Mouse (Mus musculus) heart, adult 18-20 months (tissue): ENCODE measurements around the gene Fxyd6. TPM values are rescaled to one million over a fixed set of nuclear protein-coding genes. Genes with fewer than 3 reads are reported as not detected.

Experiments used
- DNase-seq, 2 experiments: peaks; one replicate each; pipeline ENCODE4 v3.0.0; 2021 to 2022; ENCODE audit warnings: mixed read lengths in 1 of 2
- total RNA-seq, 2 experiments: library from RNA; stranded (reverse); gene quantifications; 2 replicates each; pipeline ENCODE4 v1.2.3; 2021

The Fxyd6 gene
- total RNA-seq, 2 experiments from 2014 or later = 15.0 TPM

- DNase-seq = no peak
These were observed 41.1 kb downstream of the Fxyd6 start for GRCm38 (mm10) chr9:45411111-45411510.

- DNase-seq = peak; percentile 34 to 60
These were observed 41.8 kb downstream of the Fxyd6 start for GRCm38 (mm10) chr9:45411803-45412202.

- peak; percentile 78 to 96 for DNase-seq
These were observed 42.3 kb downstream of the Fxyd6 start for GRCm38 (mm10) chr9:45412287-45412686.

GRCm38 (mm10) chr9:45412700-45413477, 42.9 kb downstream of the Fxyd6 start:
- DNase-seq = no peak

GRCm38 (mm10) chr9:45413478-45414140, 43.6 kb downstream of the Fxyd6 start:
- DNase-seq = peak in 1 of 2 experiments; percentile 48

- DNase-seq = peak in 1 of 2 experiments; percentile 74
These were observed 45.9 kb downstream of the Fxyd6 start for GRCm38 (mm10) chr9:45415912-45416311.

GRCm38 (mm10) chr9:45417245-45417644, 47.3 kb downstream of the Fxyd6 start:
- peak; percentile 42 to 65 for DNase-seq

- no peak for DNase-seq
These were observed 48.3 kb downstream of the Fxyd6 start for GRCm38 (mm10) chr9:45418252-45418651.

- no peak for DNase-seq
These were observed 51.2 kb downstream of the Fxyd6 start for GRCm38 (mm10) chr9:45421209-45421608.

- no peak for DNase-seq
These were observed 52.8 kb downstream of the Fxyd6 start for GRCm38 (mm10) chr9:45422761-45423298.

- DNase-seq = no peak
These were observed 56.5 kb downstream of the Fxyd6 start, which contains the start of gene Dscaml1 for GRCm38 (mm10) chr9:45426456-45426855. Gene Dscaml1, plus strand, starts transcription at chr9:45426628.

GRCm38 (mm10) chr9:45429392-45429791, 59.4 kb downstream of the Fxyd6 start:
- no peak for DNase-seq

GRCm38 (mm10) chr9:45429951-45430697, 60.1 kb downstream of the Fxyd6 start:
- DNase-seq = no peak

GRCm38 (mm10) chr9:45430698-45430959, 60.6 kb downstream of the Fxyd6 start:
- DNase-seq = no peak

GRCm38 (mm10) chr9:45431150-45431549, 61.2 kb downstream of the Fxyd6 start:
- DNase-seq = no peak

GRCm38 (mm10) chr9:45432639-45433038, 62.7 kb downstream of the Fxyd6 start:
- no peak for DNase-seq

GRCm38 (mm10) chr9:45433119-45433518, 63.1 kb downstream of the Fxyd6 start:
- DNase-seq = no peak

- DNase-seq = no peak
These were observed 64.2 kb downstream of the Fxyd6 start for GRCm38 (mm10) chr9:45434171-45434570.

- no peak for DNase-seq
These were observed 69.0 kb downstream of the Fxyd6 start for GRCm38 (mm10) chr9:45439025-45439424.

- no peak for DNase-seq
These were observed 70.2 kb downstream of the Fxyd6 start for GRCm38 (mm10) chr9:45440083-45440784.

- no peak for DNase-seq
These were observed 74.3 kb downstream of the Fxyd6 start for GRCm38 (mm10) chr9:45444251-45444798.
